Mouse (Mus musculus) CH12.LX (cell line): Measurements from ENCODE around the gene Ubr4. TPM values are rescaled to one million over a fixed set of nuclear protein-coding genes. Genes with fewer than 3 reads are reported as not detected.

Source experiments
- DNase-seq: peaks from one replicate; pipeline ENCODE4 v3.0.0-alpha.2; 2013; ENCODE audit errors: extremely low read depth
- H3K27ac ChIP-seq: 2 replicates; pipeline ENCODE4 v1.5.1; 2012; ENCODE audit warnings: low read depth, mild to moderate bottlenecking, control low read depth, moderate library complexity; ENCODE audit not compliant: insufficient read depth
- H3K27me3 ChIP-seq: replicated peaks from 2 replicates; pipeline ENCODE3; 2012; ENCODE audit warnings: inconsistent platforms
- H3K36me3 ChIP-seq, 2 experiments: replicated peaks in 1 of 2; 2 replicates each; pipeline versions ENCODE3 to v1.6.1; 2012; ENCODE audit warnings: inconsistent platforms in 1 of 2, low read length in 1 of 2, mild to moderate bottlenecking in 1 of 2, mixed read lengths in 1 of 2, moderate library complexity in 1 of 2; ENCODE audit not compliant: control insufficient read depth in 1 of 2, insufficient read depth in 1 of 2
- H3K4me1 ChIP-seq, 2 experiments: 2 replicates each; pipeline ENCODE4 v1.6.1; 2012; ENCODE audit warnings: inconsistent platforms in 1 of 2, moderate library complexity in 1 of 2; ENCODE audit not compliant: insufficient read depth in 2 of 2, control insufficient read depth in 1 of 2
- H3K4me2 ChIP-seq: 2 replicates; pipeline ENCODE4 v1.6.1; 2012; ENCODE audit warnings: low read depth, mild to moderate bottlenecking, control low read depth; ENCODE audit not compliant: poor library complexity, insufficient read depth, severe bottlenecking
- H3K4me3 ChIP-seq, 3 experiments: fragments of 150-350 bp in 1 of 3; sonication (generic) in 1 of 3; replicated peaks in 1 of 3; 2 replicates each; pipeline versions ENCODE3 to v1.5.1; 2011 to 2012; ENCODE audit warnings: low read depth in 2 of 3, low read length in 2 of 3, mild to moderate bottlenecking in 2 of 3, moderate library complexity in 2 of 3, control low read depth in 1 of 3, improper control_type of control experiment in 1 of 3, inconsistent platforms in 1 of 3, mixed read lengths in 1 of 3; ENCODE audit not compliant: poor library complexity in 1 of 3
- H3K79me2 ChIP-seq: replicated peaks from 2 replicates; pipeline ENCODE4 v1.6.1; 2012; ENCODE audit warnings: mild to moderate bottlenecking, moderate library complexity; ENCODE audit not compliant: control insufficient read depth, poor library complexity, insufficient read depth, severe bottlenecking; ENCODE audit errors: extremely low read depth
- H3K9ac ChIP-seq: 2 replicates; pipeline ENCODE4 v1.6.1; 2012; ENCODE audit warnings: low read depth, mild to moderate bottlenecking, control low read depth, moderate library complexity; ENCODE audit not compliant: insufficient read depth
- H3K9me3 ChIP-seq: replicated peaks from 2 replicates; pipeline ENCODE3; 2012; ENCODE audit warnings: low read length, inconsistent platforms, mixed read lengths
- BHLHE40 ChIP-seq: IDR thresholded peaks from 2 replicates; pipeline ENCODE4 v1.6.1; 2011; ENCODE audit warnings: mild to moderate bottlenecking, low read depth, low read length, improper control_type of control experiment
- CHD1 ChIP-seq: IDR thresholded peaks from 2 replicates; pipeline ENCODE4 v1.6.1; 2012; ENCODE audit warnings: low read depth, low read length, improper control_type of control experiment, inconsistent platforms
- E2F4 ChIP-seq: IDR thresholded peaks from 2 replicates; pipeline ENCODE4 v1.6.1; 2011; ENCODE audit warnings: low read depth, low read length, improper control_type of control experiment; ENCODE audit not compliant: insufficient replicate concordance
- ELF1 ChIP-seq: IDR thresholded peaks from 2 replicates; pipeline ENCODE4 v1.6.1; 2014; ENCODE audit warnings: low read depth, mild to moderate bottlenecking, inconsistent platforms, low read length, improper control_type of control experiment
- GABPA ChIP-seq: IDR thresholded peaks from 2 replicates; pipeline ENCODE4 v1.6.1; 2012; ENCODE audit warnings: low read depth, low read length, improper control_type of control experiment, inconsistent platforms; ENCODE audit not compliant: insufficient replicate concordance
- HCFC1 ChIP-seq: IDR thresholded peaks from 2 replicates; pipeline ENCODE4 v1.6.1; 2012; ENCODE audit warnings: low read depth, mild to moderate bottlenecking, inconsistent platforms, low read length, improper control_type of control experiment
- IRF4 ChIP-seq: IDR thresholded peaks from 2 replicates; pipeline ENCODE4 v1.6.1; 2014; ENCODE audit warnings: low read depth, mild to moderate bottlenecking, inconsistent platforms, low read length, improper control_type of control experiment
- JUN ChIP-seq: IDR thresholded peaks from 2 replicates; pipeline ENCODE4 v1.6.1; 2011; ENCODE audit warnings: low read depth, mild to moderate bottlenecking, low read length, improper control_type of control experiment, moderate library complexity; ENCODE audit not compliant: insufficient read depth
- MAFK ChIP-seq: IDR thresholded peaks from 2 replicates; pipeline ENCODE4 v1.6.1; 2011; ENCODE audit warnings: low read length, improper control_type of control experiment; ENCODE audit not compliant: insufficient replicate concordance
- MAZ ChIP-seq: IDR thresholded peaks from 2 replicates; pipeline ENCODE4 v1.6.1; 2012; ENCODE audit warnings: low read depth, mild to moderate bottlenecking, inconsistent platforms, low read length, improper control_type of control experiment, moderate library complexity
- MXI1 ChIP-seq: IDR thresholded peaks from 2 replicates; pipeline ENCODE4 v1.6.1; 2011; ENCODE audit warnings: mild to moderate bottlenecking, low read depth, low read length, improper control_type of control experiment
- NRF1 ChIP-seq: IDR thresholded peaks from 2 replicates; pipeline ENCODE4 v1.6.1; 2014; ENCODE audit warnings: low read depth, mild to moderate bottlenecking, inconsistent platforms, low read length, improper control_type of control experiment, moderate library complexity
- PAX5 ChIP-seq: IDR thresholded peaks from 2 replicates; pipeline ENCODE4 v1.6.1; 2012; ENCODE audit warnings: low read length, inconsistent platforms, mixed read lengths
- POLR2A ChIP-seq: IDR thresholded peaks from 2 replicates; pipeline ENCODE4 v1.6.1; 2011; ENCODE audit warnings: low read depth, mild to moderate bottlenecking, improper control_type of control experiment, low read length
- POLR2AphosphoS2 ChIP-seq: IDR thresholded peaks from 2 replicates; pipeline ENCODE4 v1.6.1; 2011; ENCODE audit warnings: low read depth, low read length, improper control_type of control experiment
- RAD21 ChIP-seq: IDR thresholded peaks from 2 replicates; pipeline ENCODE4 v1.6.1; 2011; ENCODE audit warnings: low read depth, mild to moderate bottlenecking, low read length, improper control_type of control experiment, moderate library complexity
- RCOR1 ChIP-seq: conservative IDR thresholded peaks from 2 replicates; pipeline ENCODE4 v1.6.1; 2012; ENCODE audit warnings: low read depth, mild to moderate bottlenecking, inconsistent platforms, low read length, improper control_type of control experiment
- TBP ChIP-seq: conservative IDR thresholded peaks from 2 replicates; pipeline ENCODE4 v1.6.1; 2011; ENCODE audit warnings: low read depth, low read length, improper control_type of control experiment
- TCF12 ChIP-seq: IDR thresholded peaks from 2 replicates; pipeline ENCODE4 v1.6.1; 2014; ENCODE audit warnings: low read depth, mild to moderate bottlenecking, inconsistent platforms, low read length, improper control_type of control experiment
- USF1 ChIP-seq: IDR thresholded peaks from 2 replicates; pipeline ENCODE4 v1.6.1; 2014; ENCODE audit warnings: low read depth, mild to moderate bottlenecking, inconsistent platforms, low read length, improper control_type of control experiment
- USF2 ChIP-seq: conservative IDR thresholded peaks from 2 replicates; pipeline ENCODE4 v1.6.1; 2011; ENCODE audit warnings: low read depth, low read length, improper control_type of control experiment
- dilution Hi-C: fragments of 300-500 bp; cut with MboI; formaldehyde crosslinking; loops from 2 replicates; pipeline ENCODE4 v1.14.3; 2020; ENCODE audit warnings: low sequenced_read_pairs; ENCODE audit not compliant: extremely low pct_unique_long_range_greater_than_20kb, extremely low pct_ligation_motif_present
- in situ Hi-C: fragments of 300-500 bp; cut with MboI; formaldehyde crosslinking; loops from 3 replicates; pipeline ENCODE4 v1.14.3; 2019; ENCODE audit warnings: low sequenced_read_pairs, low pct_ligation_motif_present, low pct_unique_long_range_greater_than_20kb, mixed read lengths
- polyA plus RNA-seq: library from polyadenylated mRNA; unstranded; fragments of >175 nt; gene quantifications from 2 replicates; pipeline ENCODE4 v1.2.1, GENCODE M21; 2012; ENCODE audit warnings: low read depth; ENCODE audit not compliant: insufficient read length
- total RNA-seq, 2 experiments: library from RNA; depleted of rRNA; stranded (reverse); fragments of 300-350 nt in 1 of 2; fragments of >200 nt in 1 of 2; gene quantifications; 2 replicates each; pipeline ENCODE4 v1.2.3; 2012 to 2014

Gene Ubr4
- total and polyA plus RNA-seq, 3 experiments = 43.0 to 102 (median 90.8) TPM

- Histone ChIP-seq H3K79me2 (no peaks in the 10 kb centered on the region), H3K27me3 (peaks cover 85% of the 10 kb centered on the region), H3K36me3 (no peaks in the 10 kb centered on the region), H3K9me3 (peaks cover 6% of the 10 kb centered on the region), H3K9ac (no peak overlapping the region), H3K27ac (no peak overlapping the region), H3K4me2 (no peak overlapping the region), H3K4me3 (no peak overlapping the region)
- in situ Hi-C loops = no loop called here
- no peak for DNase-seq
- dilution Hi-C loops = no loop called here
- no peak for TF ChIP-seq POLR2AphosphoS2
- TF ChIP-seq MAZ = no peak
- TF ChIP-seq CHD1 = no peak
- no peak for TF ChIP-seq POLR2A
- no peak for TF ChIP-seq MAFK
- no peak for TF ChIP-seq MXI1
- TF ChIP-seq TBP = no peak
- no peak for TF ChIP-seq GABPA
- no peak for TF ChIP-seq BHLHE40
- TF ChIP-seq IRF4 = no peak
- TF ChIP-seq USF2 = no peak
- TF ChIP-seq, all 38 proteins: peak for 0
- H3K4me1 ChIP-seq = no peaks in the 10 kb centered on the region
Measured at GRCm38 (mm10) chr4:139535719-139536118, 183.3 kb downstream of the Ubr4 start.

GRCm38 (mm10) chr4:139536706-139537105, 184.3 kb downstream of the Ubr4 start:
- in situ Hi-C loops = no loop called here
- H3K4me2 ChIP-seq = no peak overlapping the region
- no peaks in the 10 kb centered on the region for H3K36me3 ChIP-seq
- TF ChIP-seq PAX5 (no peak), POLR2AphosphoS2 (no peak), RCOR1 (no peak), TCF12 (no peak), BHLHE40 (no peak), ELF1 (no peak), HCFC1 (no peak), E2F4 (no peak), USF1 (no peak), USF2 (no peak), NRF1 (no peak), POLR2A (no peak), RAD21 (no peak), JUN (no peak)
- TF ChIP-seq, all 38 proteins: peak for 0
- Histone ChIP-seq H3K4me1 (no peaks in the 10 kb centered on the region), H3K4me3 (no peak overlapping the region), H3K27ac (no peak overlapping the region), H3K79me2 (no peaks in the 10 kb centered on the region), H3K27me3 (peaks cover 84% of the 10 kb centered on the region), H3K9ac (no peak overlapping the region), H3K9me3 (peaks cover 6% of the 10 kb centered on the region)
- dilution Hi-C loops = no loop called here
- no peak for DNase-seq

Other genes starting within 250 kb of the Ubr4 start
- 139 and 151 TPM in 2 replicates for gene Minos1, start 221.5 kb upstream of the Ubr4 start, total RNA-seq (2012; rRNA removed)
- 36.8 and 39.2 TPM in 2 replicates for gene Minos1, start 221.5 kb upstream of the Ubr4 start, total RNA-seq (2014; rRNA removed)
- 410 and 418 TPM in 2 replicates for gene Minos1, start 221.5 kb upstream of the Ubr4 start, polyA plus RNA-seq
- gene Capzb, start 159.7 kb upstream of the Ubr4 start, total RNA-seq (2012; rRNA removed) = 83.5 and 86.4 TPM in 2 replicates
- 144 and 160 TPM in 2 replicates for gene Capzb, start 159.7 kb upstream of the Ubr4 start, total RNA-seq (2014; rRNA removed)
- 382 and 388 TPM in 2 replicates for gene Capzb, start 159.7 kb upstream of the Ubr4 start, polyA plus RNA-seq
- gene Pqlc2, start 41.9 kb upstream of the Ubr4 start, total RNA-seq (2012; rRNA removed) = 6.2 and 7.1 TPM in 2 replicates
- gene Pqlc2, start 41.9 kb upstream of the Ubr4 start, total RNA-seq (2014; rRNA removed) = 6.5 and 6.8 TPM in 2 replicates
- 7.4 and 8.1 TPM in 2 replicates for gene Pqlc2, start 41.9 kb upstream of the Ubr4 start, polyA plus RNA-seq
- 30.4 and 37.7 TPM in 2 replicates for gene Akr7a5, start 41.9 kb upstream of the Ubr4 start, total RNA-seq (2012; rRNA removed)
- 16.7 and 24.2 TPM in 2 replicates for gene Akr7a5, start 41.9 kb upstream of the Ubr4 start, total RNA-seq (2014; rRNA removed)
- 27.0 and 27.7 TPM in 2 replicates for gene Akr7a5, start 41.9 kb upstream of the Ubr4 start, polyA plus RNA-seq
- 195 and 249 TPM in 2 replicates for gene Mrto4, start within 50 bp of the Ubr4 start, total RNA-seq (2012; rRNA removed)
- 176 and 190 TPM in 2 replicates for gene Mrto4, start within 50 bp of the Ubr4 start, total RNA-seq (2014; rRNA removed)
- 225 and 275 TPM in 2 replicates for gene Mrto4, start within 50 bp of the Ubr4 start, polyA plus RNA-seq
- gene Emc1, start within 50 bp of the Ubr4 start, total RNA-seq (2012; rRNA removed) = 25.7 and 33.7 TPM in 2 replicates
- 19.1 and 20.8 TPM in 2 replicates for gene Emc1, start within 50 bp of the Ubr4 start, total RNA-seq (2014; rRNA removed)
- 10.2 and 12.0 TPM in 2 replicates for gene Emc1, start within 50 bp of the Ubr4 start, polyA plus RNA-seq
- 2.1 and 3.0 TPM in 2 replicates for gene Iffo2, start 177.9 kb downstream of the Ubr4 start, total RNA-seq (2012; rRNA removed)
- 0.28 and 0.38 TPM in 2 replicates for gene Iffo2, start 177.9 kb downstream of the Ubr4 start, total RNA-seq (2014; rRNA removed)
- 0.42 and 0.60 TPM in 2 replicates for gene Iffo2, start 177.9 kb downstream of the Ubr4 start, polyA plus RNA-seq